Mouse (Mus musculus) retina, adult 2 months (tissue): ENCODE results near the gene Alkal2.

Experiments used
- DNase-seq: peaks from one replicate; pipeline ENCODE4 v3.0.0-alpha.2; 2012; ENCODE audit warnings: low read depth, low spot score

Alkal2 gene

GRCm38 (mm10) chr12:30922401-30922800 lies 38.3 kb downstream of the Alkal2 start:
- no peak for DNase-seq

GRCm38 (mm10) chr12:30928182-30928581 lies 44.1 kb downstream of the Alkal2 start:
- DNase-seq = no peak

GRCm38 (mm10) chr12:30933299-30933698 lies 49.2 kb downstream of the Alkal2 start:
- no peak for DNase-seq

- DNase-seq = no peak
These were observed 52.8 kb downstream of the Alkal2 start for GRCm38 (mm10) chr12:30936899-30937298.
